Mouse (Mus musculus) spleen, adult 2 months (tissue): Measurements from ENCODE around the gene Fbxo46.

Experiments used
- CTCF ChIP-seq: fragments of 200-500 bp; IDR thresholded peaks from 2 replicates; pipeline ENCODE4 v1.5.1; 2011; ENCODE audit warnings: mild to moderate bottlenecking, inconsistent platforms; ENCODE audit not compliant: insufficient read depth, insufficient read length, insufficient replicate concordance; ENCODE audit errors: extremely low read depth
- POLR2A ChIP-seq: fragments of 200-500 bp; IDR thresholded peaks from 2 replicates; pipeline ENCODE4 v1.6.1; 2011; ENCODE audit warnings: low read depth, low read length, inconsistent platforms

DNA sequence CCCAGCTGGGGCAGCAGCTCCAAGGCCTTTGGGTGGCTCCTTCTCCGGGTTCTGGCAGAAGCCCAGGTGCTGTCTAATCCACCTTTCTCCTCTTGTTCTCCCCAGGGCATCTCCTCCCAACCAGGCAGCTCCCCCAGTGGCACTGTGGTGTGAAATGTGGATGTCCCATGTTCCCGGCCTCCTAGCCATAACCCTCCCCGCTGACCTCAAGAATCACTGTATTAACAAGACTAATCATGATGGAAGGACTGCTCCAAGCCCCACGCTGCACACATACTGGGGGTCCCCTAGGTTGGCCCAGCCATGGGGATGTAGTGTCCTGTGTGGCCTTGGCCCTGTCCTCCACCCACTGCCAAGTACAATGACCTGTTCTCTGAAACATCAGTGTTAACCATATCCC is 37.5 kb upstream of the Fbxo46 start:
- TF ChIP-seq CTCF (no peak), POLR2A (no peak)
